Mouse (Mus musculus) heart, adult 2 months (tissue): ENCODE measurements around the gene Sh3kbp1. TPM values are rescaled to one million over a fixed set of nuclear protein-coding genes. Genes with fewer than 3 reads are reported as not detected.
A peak's percentile ranks its signal among the peaks of the same experiment; 100 is the strongest.

Experiments
- DNase-seq, 2 experiments: peaks; one replicate each; pipeline ENCODE4 v3.0.0; 2021
- H3K27ac ChIP-seq: fragments of 200-600 bp; 2 replicates; pipeline ENCODE4 v1.8.1; 2022
- H3K27me3 ChIP-seq: fragments of 200-500 bp; 2 replicates; pipeline ENCODE4 v1.6.1; 2012; ENCODE audit warnings: mild to moderate bottlenecking, low read length, inconsistent platforms, mixed read lengths; ENCODE audit not compliant: control insufficient read depth, insufficient read depth
- H3K36me3 ChIP-seq: fragments of 200-500 bp; 2 replicates; pipeline ENCODE4 v1.6.1; 2012; ENCODE audit warnings: low read length, inconsistent platforms; ENCODE audit not compliant: control insufficient read depth, insufficient read depth
- H3K4me1 ChIP-seq: fragments of 200-500 bp; 2 replicates; pipeline ENCODE4 v1.6.1; 2011; ENCODE audit warnings: low read length; ENCODE audit not compliant: control insufficient read depth, insufficient read depth
- H3K4me3 ChIP-seq: fragments of 200-600 bp; 2 replicates; pipeline ENCODE4 v1.8.1; 2022
- H3K79me2 ChIP-seq: fragments of 200-500 bp; replicated peaks from 2 replicates; pipeline ENCODE4 v1.6.1; 2012; ENCODE audit warnings: mild to moderate bottlenecking, inconsistent platforms, low read length, moderate library complexity, mixed read lengths; ENCODE audit not compliant: control insufficient read depth, insufficient read depth
- H3K9ac ChIP-seq: fragments of 200-500 bp; 2 replicates; pipeline ENCODE4 v1.6.1; 2012; ENCODE audit warnings: low read depth, mild to moderate bottlenecking, control low read depth, inconsistent platforms, low read length, mixed read lengths
- CTCF ChIP-seq: fragments of 200-600 bp; IDR thresholded peaks from 2 replicates; pipeline ENCODE4 v1.8.1; 2022; ENCODE audit warnings: antibody characterized with exemption, mild to moderate bottlenecking, moderate library complexity
- EP300 ChIP-seq: fragments of 200-500 bp; IDR thresholded peaks from 2 replicates; pipeline ENCODE4 v1.6.1; 2011; ENCODE audit warnings: low read depth, low read length, control low read depth; ENCODE audit not compliant: insufficient read depth
- POLR2A ChIP-seq: fragments of 200-500 bp; IDR thresholded peaks from 2 replicates; pipeline ENCODE4 v1.6.1; 2011; ENCODE audit warnings: mild to moderate bottlenecking, low read depth, low read length, control low read depth; ENCODE audit not compliant: insufficient read depth
- WGBS: fragments of 180-500 bp; shearing (Covaris S2); methylation state at CpG from one replicate; pipeline ENCODE4 v1.1.7; 2018; 5-methylcytosine and 5-hydroxymethylcytosine counted together
- intact Hi-C: fragments of 180-260 bp; cut with DNase I; formaldehyde crosslinking; loops from one replicate; pipeline ENCODE4 v1.15.1; 2025
- polyA plus RNA-seq: library from polyadenylated mRNA; depleted of rRNA; stranded (reverse); fragments of >200 nt; gene quantifications from 2 replicates; pipeline ENCODE4 v1.2.3, GENCODE M21; 2012
- total RNA-seq, 2 experiments: library from RNA; stranded (reverse); gene quantifications; 2 replicates each; pipeline ENCODE4 v1.2.3; 2021

Gene Sh3kbp1
- total and polyA plus RNA-seq, 3 experiments, result 105 to 149 (median 132) TPM

DNA sequence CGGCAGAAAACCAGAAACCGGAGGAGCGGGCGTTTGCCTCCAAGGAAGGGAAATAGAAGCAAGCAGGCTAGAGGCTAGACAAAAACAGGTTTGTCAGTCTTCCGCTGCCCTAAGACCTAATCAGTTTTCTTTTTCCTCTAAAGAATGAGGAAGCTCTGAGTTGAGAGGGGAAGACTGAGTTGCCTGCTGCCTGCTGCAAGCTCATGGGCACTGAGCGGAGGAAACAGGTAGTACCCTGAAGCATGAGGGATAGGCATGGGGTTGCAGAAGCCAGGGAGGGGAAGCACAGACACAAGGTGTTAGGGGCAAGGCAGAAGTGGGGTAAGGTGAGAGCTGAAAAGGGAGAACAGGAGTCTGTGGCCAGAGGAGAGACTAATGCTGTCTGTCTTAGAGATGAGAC, 297.7 kb downstream of the Sh3kbp1 start:
- Histone ChIP-seq H3K36me3 (no peaks in the 10 kb centered on the region), H3K27me3 (no peaks in the 10 kb centered on the region), H3K4me1 (no peaks in the 10 kb centered on the region; the same call in none of the 2 replicates), H3K9ac (no peak overlapping the region), H3K27ac (no peak overlapping the region), H3K4me3 (no peak overlapping the region), H3K79me2 (no peaks in the 10 kb centered on the region)
- TF ChIP-seq CTCF, result no peak
- no peak for DNase-seq
- intact Hi-C loops, result no loop called here
- 80% methylated on average over 6 of the region's 6 CpGs for WGBS

DNA sequence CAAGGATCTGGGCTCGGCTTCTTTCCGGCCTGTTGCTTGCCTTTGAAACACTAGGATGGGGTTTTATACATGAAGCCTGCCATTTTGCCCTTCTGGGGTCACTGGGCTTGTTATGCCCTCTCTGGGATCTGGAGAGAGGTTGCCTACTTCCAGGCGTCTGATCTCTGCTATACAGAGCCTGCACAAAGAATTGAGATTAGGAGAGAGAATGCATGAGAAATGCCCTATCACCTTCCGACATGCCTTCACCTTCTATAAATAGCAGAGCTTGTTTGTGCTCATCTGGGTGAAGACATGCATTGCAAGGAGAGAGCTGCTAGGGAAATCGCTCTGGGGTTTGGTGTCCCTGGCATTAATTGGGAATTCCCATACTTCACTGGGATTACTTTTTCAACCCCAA, 301.1 kb downstream of the Sh3kbp1 start:
- H3K4me3 ChIP-seq, result no peak overlapping the region
- no peaks in the 10 kb centered on the region for H3K27me3 ChIP-seq
- no peak overlapping the region for H3K9ac ChIP-seq
- no peaks in the 10 kb centered on the region; the same call in none of the 2 replicates for H3K4me1 ChIP-seq
- H3K36me3 ChIP-seq, result no peaks in the 10 kb centered on the region
- intact Hi-C loops, result no loop called here
- no peaks in the 10 kb centered on the region for H3K79me2 ChIP-seq
- H3K27ac ChIP-seq, result peak overlapping the region; percentile 17; the same call in 1 of the 2 replicates
- DNase-seq, result no peak
- TF ChIP-seq EP300, result no peak
- TF ChIP-seq POLR2A, result no peak
- TF ChIP-seq CTCF, result no peak
- 49% methylated on average over 5 of the region's 5 CpGs for WGBS

- Histone ChIP-seq H3K36me3 (no peaks in the 10 kb centered on the region), H3K4me3 (no peak overlapping the region), H3K9ac (no peak overlapping the region), H3K27ac (no peak overlapping the region; the same call in 1 of the 2 replicates), H3K27me3 (no peaks in the 10 kb centered on the region), H3K79me2 (no peaks in the 10 kb centered on the region), H3K4me1 (no peaks in the 10 kb centered on the region; the same call in none of the 2 replicates)
- no peak for DNase-seq
- TF ChIP-seq POLR2A (no peak), EP300 (no peak), CTCF (no peak)
- intact Hi-C loops, result no loop called here
- WGBS, result 37% methylated on average over 3 of the region's 3 CpGs
Observed at GRCm38 (mm10) chrX:159928834-159929233, 301.8 kb downstream of the Sh3kbp1 start.

- no peak overlapping the region for H3K9ac ChIP-seq
- no peaks in the 10 kb centered on the region for H3K36me3 ChIP-seq
- H3K79me2 ChIP-seq, result no peaks in the 10 kb centered on the region
- WGBS, result 79% methylated on average over 1 of the region's 1 CpGs
- H3K4me3 ChIP-seq, result no peak overlapping the region
- H3K27ac ChIP-seq, result no peak overlapping the region
- TF ChIP-seq CTCF (no peak), EP300 (no peak), POLR2A (no peak)
- H3K4me1 ChIP-seq, result no peaks in the 10 kb centered on the region; the same call in none of the 2 replicates
- DNase-seq, result no peak
- intact Hi-C loops, result no loop called here
- no peaks in the 10 kb centered on the region for H3K27me3 ChIP-seq
Observed at GRCm38 (mm10) chrX:159932027-159932426, 305.0 kb downstream of the Sh3kbp1 start.

GRCm38 (mm10) chrX:159942569-159942968, 315.5 kb downstream of the Sh3kbp1 start:
- H3K27me3 ChIP-seq, result no peaks in the 10 kb centered on the region
- peak; percentile 33 to 66 for DNase-seq
- 44% methylated on average over 2 of the region's 2 CpGs for WGBS
- intact Hi-C loops, result no loop called here
- H3K4me1 ChIP-seq, result peaks cover 2% of the 10 kb centered on the region
- H3K79me2 ChIP-seq, result no peaks in the 10 kb centered on the region
- TF ChIP-seq CTCF, result no peak
- TF ChIP-seq POLR2A, result no peak; the same call in 1 of the 2 replicates
- TF ChIP-seq EP300, result 0 out of 2 replicates have a peak, but pooled peaks have one; percentile 47
- peak overlapping the region; percentile 32; the same call in 1 of the 2 replicates for H3K4me3 ChIP-seq
- no peaks in the 10 kb centered on the region for H3K36me3 ChIP-seq
- H3K27ac ChIP-seq, result peak overlapping the region; percentile 75
- no peak overlapping the region for H3K9ac ChIP-seq

GRCm38 (mm10) chrX:159943586-159943985, 316.5 kb downstream of the Sh3kbp1 start:
- no peak for DNase-seq
- 67% methylated on average over 1 of the region's 1 CpGs for WGBS
- Histone ChIP-seq H3K9ac (no peak overlapping the region; the same call in 1 of the 2 replicates), H3K27me3 (no peaks in the 10 kb centered on the region), H3K4me1 (peaks cover 2% of the 10 kb centered on the region), H3K4me3 (peak overlapping the region; percentile 32), H3K27ac (peak overlapping the region; percentile 75), H3K79me2 (no peaks in the 10 kb centered on the region), H3K36me3 (no peaks in the 10 kb centered on the region)
- TF ChIP-seq POLR2A (no peak), CTCF (no peak), EP300 (no peak)
- intact Hi-C loops, result no loop called here
